Mouse (Mus musculus): ENCODE results near the gene Fam92b.

- TF ChIP-seq CTCF (conservative IDR thresholded peaks at IDR 0.05; ENCODE audit: low read length): no peak
- TF ChIP-seq NANOG (IDR thresholded peaks at IDR 0.05; ENCODE audit: borderline replicate concordance, low read length): no peak
These were observed 39.9 kb upstream of the Fam92b start for GRCm38 (mm10) chr8:120216855-120217830.

Measured in E14TG2a.4 (cell line).